Mouse (Mus musculus) intestine, postnatal 0 days (tissue): ENCODE results near the gene Dcp1b. TPM values are rescaled to one million over a fixed set of nuclear protein-coding genes. Genes with fewer than 3 reads are reported as not detected.
"Not testable (repeated sequence)": the region's sequence is repeated elsewhere in the genome, so short reads cannot be mapped to it uniquely, and the experiment has no call there.

Experiments
- ATAC-seq: fragments of 200-750 bp; cut with Nextera tagmentation; 2 replicates; pipeline ENCODE4 v1.8.0; 2017; ENCODE audit warnings: mild to moderate bottlenecking, moderate TSS enrichment, moderate library complexity
- H3K27ac ChIP-seq: fragments of 300-500 bp; sonication (generic); 2 replicates; pipeline ENCODE4 v1.5.1; 2014; ENCODE audit warnings: mild to moderate bottlenecking, low read depth, low read length, moderate library complexity
- H3K27me3 ChIP-seq: fragments of 300-500 bp; sonication (generic); replicated peaks from 2 replicates; pipeline ENCODE4 v1.6.1; 2014; ENCODE audit warnings: low read length, mixed read lengths; ENCODE audit not compliant: control insufficient read depth, insufficient read depth
- H3K36me3 ChIP-seq: fragments of 300-500 bp; sonication (generic); 2 replicates; pipeline ENCODE4 v1.6.1; 2014; ENCODE audit warnings: mild to moderate bottlenecking, moderate library complexity; ENCODE audit not compliant: control insufficient read depth, insufficient read depth
- H3K4me1 ChIP-seq: fragments of 300-500 bp; sonication (generic); replicated peaks from 2 replicates; pipeline ENCODE4 v1.6.1; 2014; ENCODE audit warnings: antibody characterized with exemption, low read length, mixed read lengths; ENCODE audit not compliant: control insufficient read depth, insufficient read depth
- H3K4me2 ChIP-seq: fragments of 300-500 bp; sonication (generic); replicated peaks from 2 replicates; pipeline ENCODE4 v1.6.1; 2014; ENCODE audit warnings: low read depth, mild to moderate bottlenecking, moderate library complexity
- H3K4me3 ChIP-seq: fragments of 300-500 bp; sonication (generic); 2 replicates; pipeline ENCODE4 v1.5.1; 2014; ENCODE audit warnings: low read depth, low read length
- H3K9ac ChIP-seq: fragments of 300-500 bp; sonication (generic); 2 replicates; pipeline ENCODE4 v1.6.1; 2014; ENCODE audit warnings: mild to moderate bottlenecking, low read depth, low read length
- H3K9me3 ChIP-seq: fragments of 300-500 bp; sonication (generic); 2 replicates; pipeline ENCODE4 v1.6.1; 2016; ENCODE audit warnings: mixed run types; ENCODE audit not compliant: control insufficient read depth
- CTCF ChIP-seq: sonication (generic); IDR thresholded peaks from 2 replicates; pipeline ENCODE4 v1.5.1; 2016; ENCODE audit warnings: low read depth, mild to moderate bottlenecking, control low read depth, antibody characterized with exemption, moderate library complexity
- WGBS: fragments of 180-500 bp; shearing (Covaris S2); extraction: QIAGEN DNeasy Blood & Tissue Kit; methylation state at CpG from one replicate; pipeline ENCODE4 v1.1.7; 2014; 5-methylcytosine and 5-hydroxymethylcytosine counted together
- polyA plus RNA-seq: library from polyadenylated mRNA; unstranded; fragments of >200 nt; fragmentation: Nextera tagmentation; extraction: Ambion mirVana; gene quantifications from 2 replicates; pipeline ENCODE4 v1.2.1, GENCODE M21; 2015

Gene Dcp1b
- polyA plus RNA-seq, 1 experiment from 2014 or later: 4.9 TPM

DNA sequence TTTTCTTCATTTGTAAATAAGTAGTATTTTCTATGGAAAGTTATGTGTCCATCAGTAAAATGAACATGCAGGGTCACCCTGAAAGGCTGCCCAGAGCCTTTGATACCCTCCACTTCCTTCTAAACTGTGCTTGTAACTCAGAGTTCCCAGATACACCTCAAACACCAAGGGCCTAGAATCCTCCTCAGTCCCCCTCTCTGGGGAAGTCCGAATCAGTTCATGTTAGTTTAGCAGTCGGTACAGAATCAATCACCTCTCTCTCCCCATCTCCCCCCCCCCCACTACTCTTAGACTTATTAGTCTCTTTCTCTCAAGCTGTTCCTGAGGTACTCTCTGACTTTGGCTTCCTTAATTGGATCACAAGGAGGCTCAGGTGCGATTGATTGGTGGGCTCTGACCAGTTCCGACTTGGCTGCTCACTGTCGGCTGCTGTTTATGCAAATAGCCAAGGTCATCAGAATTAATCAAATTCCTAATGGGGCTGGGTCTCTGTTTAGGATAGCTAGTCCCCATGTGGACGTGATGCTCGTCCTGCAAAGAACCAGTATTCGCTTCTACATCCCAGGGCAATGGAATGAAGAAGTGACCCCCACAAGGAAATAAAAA lies 24.3 kb downstream of the Dcp1b start:
- no peak overlapping the region for H3K9ac ChIP-seq
- H3K4me1 ChIP-seq: no peaks in the 10 kb centered on the region; the same call in 1 of the 2 replicates
- TF ChIP-seq CTCF: no peak
- WGBS: 60% methylated on average over 8 of the region's 8 CpGs
- H3K4me2 ChIP-seq: no peak overlapping the region
- H3K27me3 ChIP-seq: no peaks in the 10 kb centered on the region
- H3K4me3 ChIP-seq: no peak overlapping the region
- no peak for ATAC-seq
- no peaks in the 10 kb centered on the region for H3K36me3 ChIP-seq
- no peak overlapping the region for H3K27ac ChIP-seq
- no peaks in the 10 kb centered on the region for H3K9me3 ChIP-seq

GRCm38 (mm10) chr6:119200362-119200761 lies 25.3 kb downstream of the Dcp1b start:
- WGBS: 53% methylated on average over 5 of the region's 5 CpGs
- ATAC-seq: no peak
- no peaks in the 10 kb centered on the region for H3K36me3 ChIP-seq

GRCm38 (mm10) chr6:119201575-119201974 lies 26.5 kb downstream of the Dcp1b start:
- WGBS: 98% methylated on average over 4 of the region's 4 CpGs
- Histone ChIP-seq H3K27ac (no peak overlapping the region), H3K36me3 (no peaks in the 10 kb centered on the region), H3K9me3 (no peaks in the 10 kb centered on the region), H3K4me1 (no peaks in the 10 kb centered on the region; the same call in 1 of the 2 replicates), H3K9ac (no peak overlapping the region), H3K27me3 (no peaks in the 10 kb centered on the region), H3K4me3 (no peak overlapping the region), H3K4me2 (no peak overlapping the region)
- ATAC-seq: no peak
- TF ChIP-seq CTCF: no peak

More at GRCm38 (mm10) chr6:119200362-119200761, 25.3 kb downstream of the Dcp1b start:
- H3K9ac ChIP-seq: no peak overlapping the region
- no peak overlapping the region for H3K4me3 ChIP-seq
- H3K9me3 ChIP-seq: no peaks in the 10 kb centered on the region
- TF ChIP-seq CTCF: no peak
- no peaks in the 10 kb centered on the region; the same call in 1 of the 2 replicates for H3K4me1 ChIP-seq
- H3K4me2 ChIP-seq: no peak overlapping the region
- H3K27ac ChIP-seq: peak overlapping the region; percentile 41; the same call in 1 of the 2 replicates
- H3K27me3 ChIP-seq: no peaks in the 10 kb centered on the region

- Histone ChIP-seq H3K27ac (no peak overlapping the region), H3K27me3 (no peaks in the 10 kb centered on the region), H3K9me3 (no peaks in the 10 kb centered on the region), H3K4me3 (no peak overlapping the region), H3K9ac (no peak overlapping the region), H3K4me2 (no peak overlapping the region), H3K36me3 (no peaks in the 10 kb centered on the region), H3K4me1 (no peaks in the 10 kb centered on the region; the same call in 1 of the 2 replicates)
- no peak for TF ChIP-seq CTCF
- 87% methylated on average over 7 of the region's 7 CpGs for WGBS
- ATAC-seq: no peak
Measured at GRCm38 (mm10) chr6:119204286-119204685, 29.2 kb downstream of the Dcp1b start.

- Histone ChIP-seq H3K4me3 (no peak overlapping the region), H3K36me3 (no peaks in the 10 kb centered on the region), H3K27ac (no peak overlapping the region), H3K9ac (no peak overlapping the region), H3K4me1 (no peaks in the 10 kb centered on the region; the same call in 1 of the 2 replicates), H3K9me3 (no peaks in the 10 kb centered on the region), H3K27me3 (no peaks in the 10 kb centered on the region), H3K4me2 (no peak overlapping the region)
- WGBS: 86% methylated on average over 3 of the region's 3 CpGs
- no peak for TF ChIP-seq CTCF
- no peak for ATAC-seq
Measured at GRCm38 (mm10) chr6:119204915-119205314, 29.9 kb downstream of the Dcp1b start.

DNA sequence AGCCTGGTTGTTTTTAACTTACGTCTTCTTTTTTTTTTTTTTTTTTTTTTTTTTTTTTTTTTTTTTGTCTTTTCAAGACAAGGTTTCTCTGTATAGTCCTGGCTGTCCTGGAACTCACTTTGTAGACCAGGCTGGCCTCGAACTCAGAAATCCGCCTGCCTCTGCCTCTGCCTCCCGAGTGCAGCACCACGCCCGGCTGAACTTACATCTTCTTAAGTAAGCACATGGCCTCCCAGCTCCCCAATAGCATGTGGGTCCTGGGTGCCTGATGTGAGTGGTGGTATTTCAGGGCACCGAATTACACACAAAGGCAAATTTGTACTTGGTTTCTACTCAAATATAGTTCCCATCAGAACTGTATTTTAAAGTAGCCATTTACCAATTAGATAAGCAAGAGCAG lies 31.0 kb downstream of the Dcp1b start:
- not testable (repeated sequence) for H3K9ac ChIP-seq, H3K27ac ChIP-seq, ATAC-seq, H3K9me3 ChIP-seq, H3K4me3 ChIP-seq, H3K27me3 ChIP-seq, H3K36me3 ChIP-seq, H3K4me2 ChIP-seq, H3K4me1 ChIP-seq
- 87% methylated on average over 7 of the region's 7 CpGs for WGBS

GRCm38 (mm10) chr6:119213375-119213774 lies 38.3 kb downstream of the Dcp1b start:
- Histone ChIP-seq H3K9ac (no peak overlapping the region), H3K4me3 (no peak overlapping the region), H3K4me1 (no peaks in the 10 kb centered on the region), H3K4me2 (no peak overlapping the region), H3K27ac (no peak overlapping the region), H3K9me3 (no peaks in the 10 kb centered on the region), H3K36me3 (peaks cover 32% of the 10 kb centered on the region), H3K27me3 (no peaks in the 10 kb centered on the region)
- WGBS: 81% methylated on average over 5 of the region's 5 CpGs
- TF ChIP-seq CTCF: no peak
- ATAC-seq: no peak
